In the genomic region with DNA sequence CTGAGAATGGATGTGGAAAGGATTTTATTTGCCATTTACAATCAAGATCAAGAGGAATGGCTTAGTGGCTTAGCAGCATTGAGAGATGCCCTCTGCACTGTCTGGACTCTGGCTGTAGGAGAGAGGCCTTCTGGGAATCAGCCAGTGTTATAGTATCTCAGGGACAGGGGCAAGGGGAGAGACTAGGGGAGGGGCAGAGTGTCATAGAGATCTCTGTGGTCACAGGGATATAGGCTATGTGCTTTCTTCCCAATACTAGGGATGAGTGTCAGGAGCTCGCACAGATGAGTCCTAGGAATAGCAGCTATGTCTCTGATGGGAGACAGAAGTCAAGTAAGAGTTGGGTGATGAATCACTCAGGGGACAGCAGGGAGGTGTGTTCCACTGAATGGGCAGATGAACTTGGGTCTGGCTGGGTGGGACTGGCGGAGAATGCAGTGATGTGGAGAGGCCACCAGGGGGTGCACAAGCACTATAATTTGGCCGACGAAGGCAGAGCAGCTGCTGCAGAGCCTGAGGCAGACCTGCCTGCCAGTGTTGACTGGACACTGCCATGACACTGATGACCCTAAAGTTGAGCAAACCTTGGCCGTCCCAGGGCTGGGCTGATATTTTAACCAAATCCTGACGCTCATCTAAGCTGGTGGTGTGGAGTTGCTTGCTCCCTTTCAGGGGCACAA, we compare ENCODE assay signal across 8 mouse cellular contexts. TPM values are rescaled to one million over a fixed set of nuclear protein-coding genes. Genes with fewer than 3 reads are reported as not detected.
DNase-seq lines count a peak whose midpoint lies in the region; ATAC-seq and TF ChIP-seq lines count a peak whose summit lies in the region.

No protein-coding gene starts in this region.

- peak; percentile 62 for DNase-seq in liver
- peak; percentile 46 for DNase-seq in cerebellum, adult 9-10 months
- DNase-seq in gastrocnemius, adult 2 months, result peak; percentile 79
- peak; percentile 39 for DNase-seq in liver, embryonic 13.5 days
- DNase-seq in naive thymus-derived CD4-positive, alpha-beta T cell, adult 2 months (ENCODE audit: low read depth), result peak; percentile 79
- DNase-seq in testis, postnatal 14 days (ENCODE audit: low spot score), result peak; percentile 49

- ATAC-seq in liver, embryonic 12.5 days, result no peak; the same call in 1 of the 2 replicates
- peak; percentile 20; the same call in 1 of the 2 replicates for ATAC-seq in intestine, embryonic 15.5 days
- ATAC-seq in liver, embryonic 13.5 days (ENCODE audit: low read depth), result peak; percentile 6; the same call in 1 of the 2 replicates

- H3K9ac ChIP-seq in liver, embryonic 12.5 days, result no peak overlapping the region
- H3K9ac ChIP-seq in intestine, embryonic 15.5 days, result no peak overlapping the region
- no peak overlapping the region for H3K9ac ChIP-seq in liver, embryonic 13.5 days

- no peaks in the 10 kb centered on the region for H3K4me1 ChIP-seq in liver, embryonic 12.5 days
- H3K4me1 ChIP-seq in intestine, embryonic 15.5 days (replicated peaks), result no peaks in the 10 kb centered on the region
- H3K4me1 ChIP-seq in liver, embryonic 13.5 days (replicated peaks), result no peaks in the 10 kb centered on the region

- peak; percentile 88 for TF ChIP-seq CTCF in gastrocnemius, adult 2 months (IDR thresholded peaks at IDR 0.05)

- H3K4me3 ChIP-seq in liver, embryonic 12.5 days, result no peak overlapping the region
- H3K4me3 ChIP-seq in gastrocnemius, adult 2 months, result no peak overlapping the region
- no peak overlapping the region for H3K4me3 ChIP-seq in intestine, embryonic 15.5 days (replicated peaks)
- no peak overlapping the region for H3K4me3 ChIP-seq in liver, embryonic 13.5 days (replicated peaks)

- H3K9me3 ChIP-seq in liver, embryonic 12.5 days (replicated peaks), result no peaks in the 10 kb centered on the region
- no peaks in the 10 kb centered on the region for H3K9me3 ChIP-seq in intestine, embryonic 15.5 days
- no peaks in the 10 kb centered on the region for H3K9me3 ChIP-seq in liver, embryonic 13.5 days (replicated peaks)

- H3K4me2 ChIP-seq in liver, embryonic 12.5 days, result no peak overlapping the region
- H3K4me2 ChIP-seq in intestine, embryonic 15.5 days (replicated peaks), result no peak overlapping the region
- no peak overlapping the region for H3K4me2 ChIP-seq in liver, embryonic 13.5 days

- WGBS in liver, embryonic 12.5 days (ENCODE audit: insufficient replicate concordance), result 6% methylated on average over 6 of the region's 6 CpGs
- 12% methylated on average over 6 of the region's 6 CpGs for WGBS in intestine, embryonic 15.5 days
- 7% methylated on average over 6 of the region's 6 CpGs for WGBS in liver, embryonic 13.5 days (ENCODE audit: insufficient replicate concordance)

- intact Hi-C loops in gastrocnemius, adult 2 months (cut with DNase I), result no loop called here

- H3K27me3 ChIP-seq in liver, embryonic 12.5 days (replicated peaks), result no peaks in the 10 kb centered on the region
- no peaks in the 10 kb centered on the region for H3K27me3 ChIP-seq in intestine, embryonic 15.5 days (replicated peaks)
- H3K27me3 ChIP-seq in liver, embryonic 13.5 days, result no peaks in the 10 kb centered on the region

- H3K36me3 ChIP-seq in liver, embryonic 12.5 days, result no peaks in the 10 kb centered on the region
- H3K36me3 ChIP-seq in intestine, embryonic 15.5 days, result no peaks in the 10 kb centered on the region
- no peaks in the 10 kb centered on the region for H3K36me3 ChIP-seq in liver, embryonic 13.5 days

- H3K27ac ChIP-seq in liver, embryonic 12.5 days, result no peak overlapping the region
- no peak overlapping the region for H3K27ac ChIP-seq in gastrocnemius, adult 2 months
- no peak overlapping the region for H3K27ac ChIP-seq in intestine, embryonic 15.5 days
- no peak overlapping the region for H3K27ac ChIP-seq in liver, embryonic 13.5 days

RNA-seq across cellular contexts. Expression of a gene that starts 30.1 kb away (rescaled TPM):
- polyA plus RNA-seq in liver, embryonic 12.5 days (2016; fragmentation: Nextera tagmentation; extraction: Ambion mirVana), result 1.0 and 1.2 TPM in 2 replicates
- total RNA-seq in gastrocnemius, adult 2 months (2021), result not detected
- polyA plus RNA-seq in intestine, embryonic 15.5 days (2015; fragmentation: Nextera tagmentation; extraction: Ambion mirVana), result 6.7 and 7.5 TPM in 2 replicates
- 0.46 and 0.52 TPM in 2 replicates for polyA plus RNA-seq in liver, embryonic 13.5 days (2015; fragmentation: Nextera tagmentation; extraction: Ambion mirVana)

RNA-seq across cellular contexts. Expression of a gene that starts 59.6 kb away (rescaled TPM):
- polyA plus RNA-seq in liver, embryonic 12.5 days (2016; fragmentation: Nextera tagmentation; extraction: Ambion mirVana), result 18.3 and 18.5 TPM in 2 replicates
- not detected for total RNA-seq in gastrocnemius, adult 2 months (2021)
- 25.3 and 25.5 TPM in 2 replicates for polyA plus RNA-seq in intestine, embryonic 15.5 days (2015; fragmentation: Nextera tagmentation; extraction: Ambion mirVana)
- polyA plus RNA-seq in liver, embryonic 13.5 days (2015; fragmentation: Nextera tagmentation; extraction: Ambion mirVana), result 12.0 and 12.9 TPM in 2 replicates
